Mouse (Mus musculus): ENCODE measurements around the gene 1700014D04Rik. TPM values are rescaled to one million over a fixed set of nuclear protein-coding genes. Genes with fewer than 3 reads are reported as not detected.

The 1700014D04Rik gene
- total RNA-seq, 2 experiments from 2014 or later = not detected

Other genes with a start within 250 kb of the 1700014D04Rik start
- gene Agtpbp1, start 161.5 kb downstream of the 1700014D04Rik start, total RNA-seq (2021) = 10 to 100 TPM; 30.8 to 31.2 TPM
- 10 to 100 TPM; 53.3 to 57.8 TPM for gene Naa35, start 161.5 kb downstream of the 1700014D04Rik start, total RNA-seq (2021)
- 10 to 100 TPM; 22.9 to 23.7 TPM for gene Golm1, start 70.9 kb downstream of the 1700014D04Rik start, total RNA-seq (2021)
- not detected for gene 4921517D22Rik, start 52.6 kb downstream of the 1700014D04Rik start, total RNA-seq (2021)
- under 1 TPM; 0.05 to 0.07 TPM for gene Spata31d1a, start 36.4 kb downstream of the 1700014D04Rik start, total RNA-seq (2021)
- gene Spata31d1b, start 34.5 kb downstream of the 1700014D04Rik start, total RNA-seq (2021) = under 1 TPM; 0.05 to 0.08 TPM
- gene Spata31d1d, start 15.0 kb downstream of the 1700014D04Rik start, total RNA-seq (2021) = not detected
- 10 to 100 TPM; 86.8 to 91.1 TPM for gene Isca1, start 23.1 kb upstream of the 1700014D04Rik start, total RNA-seq (2021)
- not detected for gene Gm49354, start 35.5 kb upstream of the 1700014D04Rik start, total RNA-seq (2021)
- gene Tut7, start 76.4 kb upstream of the 1700014D04Rik start, total RNA-seq (2021) = 10 to 100 TPM; 53.7 to 65.8 TPM

Data from gastrocnemius, postnatal 4 days (tissue).